Mouse (Mus musculus) forebrain, embryonic 15.5 days (tissue): ENCODE measurements around the gene Agtr1a. TPM values are rescaled to one million over a fixed set of nuclear protein-coding genes. Genes with fewer than 3 reads are reported as not detected.

ENCODE experiments used
- ATAC-seq: fragments of 200-750 bp; cut with Nextera tagmentation; replicated peaks from 2 replicates; pipeline ENCODE4 v1.8.0; 2017; ENCODE audit warnings: mild to moderate bottlenecking, moderate TSS enrichment, moderate library complexity
- H3K27ac ChIP-seq: fragments of 300-500 bp; sonication (generic); replicated peaks from 2 replicates; pipeline ENCODE4 v1.5.1; 2015; ENCODE audit warnings: mild to moderate bottlenecking, inconsistent platforms
- H3K27me3 ChIP-seq: fragments of 300-500 bp; sonication (generic); 2 replicates; pipeline ENCODE4 v1.6.1; 2015; ENCODE audit warnings: inconsistent platforms
- H3K36me3 ChIP-seq: fragments of 300-500 bp; sonication (generic); 2 replicates; pipeline ENCODE4 v1.6.1; 2015; ENCODE audit warnings: mild to moderate bottlenecking, inconsistent platforms
- H3K4me1 ChIP-seq: fragments of 300-500 bp; sonication (generic); 2 replicates; pipeline ENCODE4 v1.6.1; 2015; ENCODE audit warnings: inconsistent platforms
- H3K4me2 ChIP-seq: fragments of 300-500 bp; sonication (generic); replicated peaks from 2 replicates; pipeline ENCODE4 v1.6.1; 2015; ENCODE audit warnings: mild to moderate bottlenecking, inconsistent platforms
- H3K4me3 ChIP-seq: fragments of 300-500 bp; sonication (generic); 2 replicates; pipeline ENCODE4 v1.5.1; 2015; ENCODE audit warnings: mild to moderate bottlenecking, inconsistent platforms
- H3K9ac ChIP-seq: fragments of 300-500 bp; sonication (generic); replicated peaks from 2 replicates; pipeline ENCODE4 v1.6.1; 2015; ENCODE audit warnings: mild to moderate bottlenecking, inconsistent platforms
- H3K9me3 ChIP-seq: fragments of 300-500 bp; sonication (generic); 2 replicates; pipeline ENCODE4 v1.6.1; 2016; ENCODE audit warnings: inconsistent platforms
- WGBS: fragments of 180-500 bp; shearing (Covaris S2); methylation state at CpG from one replicate; pipeline ENCODE4 v1.1.7; 2015; ENCODE audit warnings: mixed read lengths; 5-methylcytosine and 5-hydroxymethylcytosine counted together
- polyA plus RNA-seq: library from polyadenylated mRNA; unstranded; fragments of >200 nt; fragmentation: Nextera tagmentation; extraction: Ambion mirVana; gene quantifications from 2 replicates; pipeline ENCODE4 v1.2.1, GENCODE M21; 2015

The Agtr1a gene
- polyA plus RNA-seq, 1 experiment from 2014 or later = 0.69 TPM

DNA sequence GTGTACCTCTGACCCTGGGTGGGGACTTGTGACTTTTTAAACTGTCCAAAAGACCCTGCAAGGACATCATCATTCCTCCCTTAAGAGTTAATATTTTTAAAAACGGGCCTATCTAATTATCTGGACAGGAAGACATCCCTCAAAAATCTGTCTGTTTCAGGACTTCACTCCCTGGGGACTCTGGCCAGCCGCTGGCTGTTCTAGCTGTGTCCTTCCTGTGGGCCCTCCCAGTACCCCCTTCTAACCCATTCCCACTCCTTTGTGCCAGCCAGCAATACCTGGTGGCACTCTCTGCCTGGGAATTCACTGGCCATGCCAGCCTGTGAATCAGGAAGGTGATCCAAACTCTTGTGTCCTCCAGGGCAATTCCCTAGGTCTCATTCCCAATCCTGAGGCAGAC lies 29.1 kb downstream of the Agtr1a start:
- no peak overlapping the region for H3K4me2 ChIP-seq

DNA sequence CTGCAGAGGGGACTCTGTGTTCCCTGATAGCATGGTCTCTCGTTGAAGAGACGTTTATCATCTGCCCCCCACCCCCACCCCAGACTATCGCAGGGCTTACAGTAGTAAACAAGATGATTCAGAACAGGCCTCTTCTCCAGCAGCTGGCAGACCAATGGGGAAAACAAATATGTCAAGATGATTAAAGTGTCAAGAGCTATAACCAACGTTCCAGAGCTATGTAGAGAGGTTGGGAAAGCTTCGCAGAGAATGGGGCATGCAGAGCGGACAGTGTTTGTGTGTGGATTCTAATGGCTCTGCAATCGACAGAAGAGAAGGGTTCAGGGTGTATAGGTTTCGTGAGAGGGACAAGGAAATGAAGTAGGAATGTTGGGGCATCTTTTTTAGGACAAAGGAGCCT lies 31.9 kb downstream of the Agtr1a start:
- Histone ChIP-seq H3K9ac (no peak overlapping the region), H3K27me3 (no peaks in the 10 kb centered on the region), H3K36me3 (no peaks in the 10 kb centered on the region), H3K4me3 (no peak overlapping the region), H3K4me2 (no peak overlapping the region), H3K27ac (no peak overlapping the region), H3K4me1 (no peaks in the 10 kb centered on the region), H3K9me3 (no peaks in the 10 kb centered on the region)
- ATAC-seq = no peak
- 78% methylated on average over 8 of the region's 8 CpGs for WGBS

More for the DNA sequence above, 29.1 kb downstream of the Agtr1a start:
- Histone ChIP-seq H3K4me3 (no peak overlapping the region), H3K27me3 (no peaks in the 10 kb centered on the region), H3K9me3 (no peaks in the 10 kb centered on the region), H3K9ac (no peak overlapping the region), H3K4me1 (0 out of 2 replicates have a peak, but pooled peaks cover 4% of the 10 kb centered on the region), H3K36me3 (no peaks in the 10 kb centered on the region), H3K27ac (no peak overlapping the region)
- ATAC-seq = no peak
- 83% methylated on average over 2 of the region's 2 CpGs for WGBS

DNA sequence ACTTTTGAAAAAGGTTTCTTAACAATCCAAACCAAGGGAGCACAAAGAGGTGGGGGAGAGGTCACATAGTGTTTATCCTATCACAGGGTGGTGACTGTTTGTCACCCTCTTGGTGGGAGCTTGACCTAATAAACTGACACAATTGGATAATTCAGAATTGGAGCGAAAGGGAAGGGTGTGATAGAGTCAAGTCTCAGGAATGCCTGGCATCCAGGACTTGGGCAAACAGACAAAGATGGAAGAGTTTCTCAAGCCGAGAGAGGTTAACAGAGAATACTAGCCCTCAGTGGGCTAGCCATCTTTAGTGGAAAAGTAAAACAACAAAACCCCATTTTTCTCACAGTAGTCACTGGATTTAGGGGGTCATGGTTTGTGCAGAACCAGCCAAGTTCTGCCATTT lies 32.5 kb downstream of the Agtr1a start:
- no peak for ATAC-seq
- no peak overlapping the region for H3K4me2 ChIP-seq
- H3K27me3 ChIP-seq = no peaks in the 10 kb centered on the region
- H3K9ac ChIP-seq = no peak overlapping the region
- 70% methylated on average over 2 of the region's 2 CpGs for WGBS
- no peak overlapping the region for H3K4me3 ChIP-seq
- H3K4me1 ChIP-seq = no peaks in the 10 kb centered on the region
- no peak overlapping the region for H3K27ac ChIP-seq
- H3K9me3 ChIP-seq = no peaks in the 10 kb centered on the region
- no peaks in the 10 kb centered on the region for H3K36me3 ChIP-seq

DNA sequence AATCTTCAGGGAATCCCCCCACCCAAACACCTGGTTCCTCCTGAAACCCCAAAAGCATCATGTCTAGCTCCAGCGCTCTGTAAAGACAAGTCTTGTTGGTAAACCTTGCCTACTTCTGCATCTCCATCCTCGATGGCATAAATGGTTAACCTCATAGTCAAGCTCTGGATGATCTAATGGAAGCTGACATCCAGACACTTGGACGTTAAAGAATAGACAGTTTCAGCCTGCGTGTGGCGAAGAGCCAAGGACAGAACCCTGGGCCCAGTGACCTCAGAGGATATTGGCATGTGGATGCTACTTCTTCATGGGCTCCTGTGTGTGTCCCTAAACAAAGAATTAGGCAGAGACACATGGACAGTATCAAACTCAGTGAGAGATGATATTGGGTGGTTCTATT lies 42.6 kb downstream of the Agtr1a start:
- H3K4me1 ChIP-seq = no peaks in the 10 kb centered on the region
- 92% methylated on average over 5 of the region's 5 CpGs for WGBS
- no peak overlapping the region for H3K4me2 ChIP-seq
- no peak overlapping the region for H3K27ac ChIP-seq
- H3K9ac ChIP-seq = no peak overlapping the region
- no peaks in the 10 kb centered on the region for H3K27me3 ChIP-seq
- no peak overlapping the region for H3K4me3 ChIP-seq
- H3K9me3 ChIP-seq = no peaks in the 10 kb centered on the region
- no peaks in the 10 kb centered on the region for H3K36me3 ChIP-seq
- ATAC-seq = no peak

DNA sequence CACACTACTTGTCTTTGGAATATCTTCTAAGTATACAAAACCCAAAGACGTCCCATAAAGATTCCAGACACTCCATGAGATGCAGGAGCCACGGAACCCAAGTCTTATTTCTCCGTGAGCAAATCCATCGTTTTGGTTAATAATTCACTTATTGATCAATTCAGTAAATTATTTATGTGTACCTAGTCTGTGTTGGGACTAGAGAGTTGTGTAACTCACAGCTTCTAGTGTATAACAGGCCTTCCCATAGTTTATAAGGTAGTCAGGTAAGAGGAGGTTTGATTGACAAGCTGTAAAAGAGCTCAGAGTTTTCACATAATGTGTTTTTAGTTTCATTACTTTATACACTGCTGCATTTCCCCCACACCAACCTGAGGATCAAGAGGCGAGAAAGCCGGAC lies 48.9 kb downstream of the Agtr1a start:
- no peak overlapping the region for H3K9ac ChIP-seq
- no peaks in the 10 kb centered on the region for H3K4me1 ChIP-seq
- no peaks in the 10 kb centered on the region for H3K27me3 ChIP-seq
- ATAC-seq = no peak
- no peaks in the 10 kb centered on the region for H3K36me3 ChIP-seq
- H3K4me3 ChIP-seq = no peak overlapping the region
- no peak overlapping the region for H3K4me2 ChIP-seq
- 95% methylated on average over 6 of the region's 6 CpGs for WGBS
- H3K27ac ChIP-seq = no peak overlapping the region
- H3K9me3 ChIP-seq = no peaks in the 10 kb centered on the region

DNA sequence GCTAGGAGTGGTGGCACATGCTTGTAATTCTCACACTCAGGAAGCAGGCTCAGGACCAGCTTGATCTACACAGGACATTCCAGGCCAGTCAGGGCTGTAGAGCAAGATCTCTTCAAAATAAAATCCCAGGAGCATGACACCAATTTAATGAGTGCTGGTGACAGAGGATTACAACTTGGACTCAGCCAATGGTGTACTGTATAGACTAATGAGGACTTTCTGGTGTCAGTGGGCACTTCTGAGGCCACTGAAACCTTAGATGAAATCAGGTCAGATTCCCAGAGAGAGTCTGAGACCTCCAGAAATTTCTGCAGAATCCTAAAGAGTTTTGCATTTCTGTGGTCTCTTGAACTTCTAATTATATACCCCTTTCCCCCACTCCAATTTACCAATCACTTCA lies 57.9 kb downstream of the Agtr1a start:
- Histone ChIP-seq H3K4me1 (no peaks in the 10 kb centered on the region), H3K4me3 (no peak overlapping the region), H3K4me2 (no peak overlapping the region), H3K27ac (no peak overlapping the region), H3K9me3 (no peaks in the 10 kb centered on the region), H3K9ac (no peak overlapping the region), H3K36me3 (no peaks in the 10 kb centered on the region), H3K27me3 (no peaks in the 10 kb centered on the region)
- no peak for ATAC-seq

DNA sequence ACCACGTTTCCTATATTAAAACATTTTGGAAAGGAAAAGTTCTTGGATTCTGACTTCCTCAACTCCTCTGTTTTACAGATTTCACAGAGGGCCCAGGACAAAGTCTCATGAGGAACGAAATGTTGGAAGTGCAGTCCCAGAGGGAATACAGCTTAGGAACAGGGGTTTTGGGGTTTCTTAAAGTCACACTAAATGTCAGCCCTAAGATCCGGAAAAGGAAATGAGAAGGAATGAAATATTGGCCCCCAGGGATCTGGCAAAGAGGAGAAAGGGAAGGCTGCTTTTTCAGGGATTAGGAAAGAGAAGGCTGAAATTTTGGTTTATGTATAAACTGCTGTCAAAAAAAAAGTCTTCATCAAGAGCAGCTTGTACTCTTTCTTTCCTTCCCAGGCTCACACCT lies 60.2 kb downstream of the Agtr1a start:
- H3K4me3 ChIP-seq = no peak overlapping the region

DNA sequence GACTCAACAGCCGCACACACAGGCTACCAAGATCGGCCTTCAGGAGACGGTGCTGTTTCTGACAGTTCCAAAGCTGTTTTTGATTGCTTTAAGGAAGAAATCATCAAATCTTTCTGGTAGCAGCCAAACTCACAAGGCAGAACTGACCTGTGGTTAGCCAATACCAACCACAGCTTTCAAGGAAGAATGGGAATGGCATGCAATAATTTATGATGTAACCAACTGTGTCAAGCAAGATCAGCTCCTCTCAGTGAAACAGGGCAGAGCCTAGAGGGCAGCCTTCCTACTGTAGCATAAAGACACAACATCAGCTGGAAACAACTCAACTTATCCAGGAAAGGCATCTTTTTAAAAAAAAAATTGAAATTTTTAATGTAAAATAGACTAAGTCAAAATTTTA lies 62.6 kb downstream of the Agtr1a start:
- Histone ChIP-seq H3K27me3 (no peaks in the 10 kb centered on the region), H3K4me3 (no peak overlapping the region), H3K4me1 (no peaks in the 10 kb centered on the region), H3K9me3 (no peaks in the 10 kb centered on the region), H3K27ac (no peak overlapping the region), H3K9ac (no peak overlapping the region), H3K36me3 (no peaks in the 10 kb centered on the region), H3K4me2 (no peak overlapping the region)
- ATAC-seq = no peak
- 97% methylated on average over 3 of the region's 3 CpGs for WGBS

More for the DNA sequence above, 60.2 kb downstream of the Agtr1a start:
- Histone ChIP-seq H3K27ac (no peak overlapping the region), H3K9ac (no peak overlapping the region), H3K27me3 (no peaks in the 10 kb centered on the region), H3K36me3 (no peaks in the 10 kb centered on the region), H3K9me3 (no peaks in the 10 kb centered on the region), H3K4me1 (no peaks in the 10 kb centered on the region), H3K4me2 (no peak overlapping the region)
- no peak for ATAC-seq
- WGBS = 85% methylated on average over 3 of the region's 3 CpGs

DNA sequence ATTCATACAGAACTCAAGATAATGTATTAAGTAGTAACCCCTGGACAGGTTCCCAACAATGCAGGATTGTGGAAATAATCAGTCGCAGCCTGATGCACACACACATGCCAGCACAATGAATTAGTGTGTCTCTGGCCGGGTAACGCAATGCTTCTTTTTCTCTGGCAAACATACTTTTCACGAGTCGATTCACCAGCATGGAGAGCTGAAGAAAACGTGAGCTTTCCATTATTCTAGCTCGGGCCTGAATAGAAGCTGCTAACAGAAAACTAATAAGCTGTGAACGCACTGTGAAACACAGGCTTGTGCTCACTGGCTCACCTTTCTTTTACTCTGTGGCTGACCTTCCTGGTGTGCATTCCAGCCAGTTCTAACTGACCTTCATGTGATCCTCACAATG lies 64.4 kb downstream of the Agtr1a start:
- Histone ChIP-seq H3K36me3 (no peaks in the 10 kb centered on the region), H3K9ac (no peak overlapping the region), H3K4me1 (no peaks in the 10 kb centered on the region), H3K27ac (no peak overlapping the region), H3K4me2 (no peak overlapping the region), H3K27me3 (no peaks in the 10 kb centered on the region), H3K9me3 (no peaks in the 10 kb centered on the region), H3K4me3 (no peak overlapping the region)
- 19% methylated on average over 8 of the region's 8 CpGs for WGBS
- ATAC-seq = no peak

DNA sequence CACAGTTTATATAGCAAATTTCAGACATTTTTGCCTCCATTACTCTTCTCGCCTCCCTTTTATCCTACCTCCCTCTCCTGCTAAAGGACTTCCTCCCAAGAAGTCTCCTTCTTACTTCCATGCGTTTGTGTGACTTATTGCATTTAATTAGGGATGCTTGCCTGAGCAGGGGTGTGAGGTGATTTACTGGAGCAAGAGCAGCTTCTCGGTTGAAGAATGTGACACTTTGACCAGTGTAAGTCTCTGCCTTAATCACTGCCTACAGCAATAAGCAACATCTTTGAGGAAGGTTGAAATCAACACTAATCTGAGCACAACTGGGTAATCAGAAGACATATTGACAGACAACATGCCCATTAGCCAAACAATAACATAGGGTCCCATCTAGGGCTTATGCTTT lies 67.6 kb downstream of the Agtr1a start:
- Histone ChIP-seq H3K27me3 (no peaks in the 10 kb centered on the region), H3K9ac (no peak overlapping the region), H3K36me3 (no peaks in the 10 kb centered on the region), H3K4me3 (no peak overlapping the region), H3K27ac (no peak overlapping the region), H3K4me1 (no peaks in the 10 kb centered on the region), H3K9me3 (0 out of 2 replicates have a peak, but pooled peaks cover 4% of the 10 kb centered on the region), H3K4me2 (no peak overlapping the region)
- ATAC-seq = no peak
- WGBS = 72% methylated on average over 3 of the region's 3 CpGs

DNA sequence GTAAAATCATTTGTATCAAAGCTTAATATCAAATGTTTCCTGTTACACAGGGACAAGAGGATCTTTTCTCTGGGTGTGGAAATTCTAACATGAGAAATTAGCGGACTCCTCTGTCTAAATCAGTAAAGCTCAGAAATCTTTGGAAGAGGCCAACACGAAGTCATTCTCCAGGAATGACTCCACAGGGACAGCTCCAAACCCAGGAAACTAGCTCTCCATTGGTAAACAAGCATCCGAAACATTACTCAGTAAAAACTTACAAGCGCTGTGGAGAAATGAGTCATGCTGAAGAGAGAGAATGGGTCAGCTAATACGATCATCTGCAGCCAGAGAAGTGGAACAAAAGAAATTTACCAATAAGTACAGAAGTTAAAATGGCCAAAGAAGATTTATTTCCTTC lies 82.4 kb downstream of the Agtr1a start:
- no peak overlapping the region for H3K9ac ChIP-seq
- H3K9me3 ChIP-seq = no peaks in the 10 kb centered on the region
- H3K27me3 ChIP-seq = no peaks in the 10 kb centered on the region
- no peak for ATAC-seq
- WGBS = 82% methylated on average over 5 of the region's 5 CpGs
- H3K4me2 ChIP-seq = no peak overlapping the region
- H3K4me1 ChIP-seq = no peaks in the 10 kb centered on the region
- no peak overlapping the region for H3K27ac ChIP-seq
- H3K36me3 ChIP-seq = no peaks in the 10 kb centered on the region
- no peak overlapping the region for H3K4me3 ChIP-seq

DNA sequence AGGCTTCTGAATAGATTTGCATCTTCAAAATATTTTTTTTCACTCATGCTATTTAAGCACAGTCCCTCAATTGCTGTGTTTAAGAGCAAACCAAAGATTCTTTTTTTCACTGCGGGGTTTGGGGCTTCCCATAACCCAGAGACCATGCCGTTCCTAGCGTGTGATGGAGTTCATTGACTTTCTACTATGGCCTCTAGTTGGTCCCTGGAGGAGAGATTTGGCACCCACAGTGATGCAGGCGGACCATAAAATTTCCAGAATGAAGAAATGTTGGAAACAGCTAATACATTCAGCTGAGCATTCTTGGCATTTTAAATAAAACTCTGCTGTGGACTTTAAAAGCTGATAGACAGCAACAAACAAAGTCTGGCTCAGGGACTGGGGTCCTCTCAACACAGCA lies 90.8 kb downstream of the Agtr1a start:
- no peak for ATAC-seq
- Histone ChIP-seq H3K27me3 (no peaks in the 10 kb centered on the region), H3K4me1 (no peaks in the 10 kb centered on the region), H3K27ac (no peak overlapping the region), H3K9me3 (no peaks in the 10 kb centered on the region), H3K9ac (no peak overlapping the region), H3K4me2 (no peak overlapping the region), H3K36me3 (no peaks in the 10 kb centered on the region), H3K4me3 (no peak overlapping the region)
- WGBS = 88% methylated on average over 4 of the region's 4 CpGs

DNA sequence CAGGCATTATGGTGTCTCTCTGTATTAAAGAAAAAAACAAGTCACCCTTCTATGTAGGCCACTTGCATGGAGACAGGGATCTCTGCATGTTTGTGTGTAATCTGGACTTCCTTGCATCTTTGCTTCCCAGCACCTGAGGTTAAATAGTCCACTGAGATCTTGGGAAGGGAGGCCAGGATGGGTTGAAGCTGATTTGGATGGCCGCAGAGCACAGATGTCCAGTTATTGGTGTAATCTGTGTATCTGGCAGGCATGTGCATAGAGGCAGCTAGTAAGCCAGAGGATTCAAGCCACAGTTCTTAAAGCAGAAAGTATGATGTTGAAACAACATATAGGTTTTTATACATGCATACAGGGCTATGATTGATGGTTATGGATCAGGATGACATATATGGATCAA lies 91.2 kb downstream of the Agtr1a start:
- Histone ChIP-seq H3K27ac (no peak overlapping the region), H3K36me3 (no peaks in the 10 kb centered on the region), H3K4me2 (no peak overlapping the region), H3K4me3 (no peak overlapping the region), H3K9ac (no peak overlapping the region), H3K4me1 (no peaks in the 10 kb centered on the region), H3K9me3 (no peaks in the 10 kb centered on the region), H3K27me3 (no peaks in the 10 kb centered on the region)
- 93% methylated on average over 1 of the region's 1 CpGs for WGBS
- ATAC-seq = no peak
